Mouse (Mus musculus): ENCODE results near the gene Mrgbp. TPM values are rescaled to one million over a fixed set of nuclear protein-coding genes. Genes with fewer than 3 reads are reported as not detected.

Gene Mrgbp
- polyA plus RNA-seq, 1 experiment from 2014 or later: 53.9 TPM

GRCm38 (mm10) chr2:180555219-180555618, 25.9 kb upstream of the Mrgbp start:
- 53% methylated on average over 3 of the region's 3 CpGs for WGBS
- H3K27me3 ChIP-seq (ENCODE audit: control insufficient read depth, insufficient read depth, low read length): no peaks in the 10 kb centered on the region
- H3K4me1 ChIP-seq (ENCODE audit: control insufficient read depth, insufficient read depth, low read length): no peaks in the 10 kb centered on the region
- no peak overlapping the region for H3K9ac ChIP-seq (ENCODE audit: low read depth, low read length)
- no peaks in the 10 kb centered on the region for H3K9me3 ChIP-seq (ENCODE audit: control insufficient read depth, low read length)
- no peak for ATAC-seq (ENCODE audit: low FRiP score, low TSS enrichment)
- no peak overlapping the region for H3K27ac ChIP-seq (ENCODE audit: low read depth, low read length)
- no peak overlapping the region for H3K4me3 ChIP-seq (ENCODE audit: low read length)
- H3K36me3 ChIP-seq (ENCODE audit: control insufficient read depth, insufficient read depth, low read length): no peaks in the 10 kb centered on the region
- no peak overlapping the region for H3K4me2 ChIP-seq (replicated peaks; ENCODE audit: low read depth, low read length)

GRCm38 (mm10) chr2:180556470-180556869, 24.6 kb upstream of the Mrgbp start:
- H3K36me3 ChIP-seq (ENCODE audit: control insufficient read depth, insufficient read depth, low read length): no peaks in the 10 kb centered on the region
- H3K4me2 ChIP-seq (replicated peaks; ENCODE audit: low read depth, low read length): no peak overlapping the region
- no peaks in the 10 kb centered on the region for H3K27me3 ChIP-seq (ENCODE audit: control insufficient read depth, insufficient read depth, low read length)
- H3K9me3 ChIP-seq (ENCODE audit: control insufficient read depth, low read length): no peaks in the 10 kb centered on the region
- no peak overlapping the region for H3K9ac ChIP-seq (ENCODE audit: low read depth, low read length)
- H3K4me1 ChIP-seq (ENCODE audit: control insufficient read depth, insufficient read depth, low read length): no peaks in the 10 kb centered on the region
- WGBS: 56% methylated on average over 3 of the region's 3 CpGs
- H3K4me3 ChIP-seq (ENCODE audit: low read length): no peak overlapping the region
- no peak for ATAC-seq (ENCODE audit: low FRiP score, low TSS enrichment)
- no peak overlapping the region for H3K27ac ChIP-seq (ENCODE audit: low read depth, low read length)

GRCm38 (mm10) chr2:180560245-180560644, 20.9 kb upstream of the Mrgbp start:
- no peak for ATAC-seq (ENCODE audit: low FRiP score, low TSS enrichment)
- no peak overlapping the region for H3K9ac ChIP-seq (ENCODE audit: low read depth, low read length)
- peaks cover 7% of the 10 kb centered on the region for H3K4me1 ChIP-seq (ENCODE audit: control insufficient read depth, insufficient read depth, low read length)
- H3K4me3 ChIP-seq (ENCODE audit: low read length): no peak overlapping the region
- no peak overlapping the region for H3K27ac ChIP-seq (ENCODE audit: low read depth, low read length)
- H3K27me3 ChIP-seq (ENCODE audit: control insufficient read depth, insufficient read depth, low read length): no peaks in the 10 kb centered on the region
- H3K36me3 ChIP-seq (ENCODE audit: control insufficient read depth, insufficient read depth, low read length): no peaks in the 10 kb centered on the region
- WGBS: 62% methylated on average over 5 of the region's 5 CpGs
- H3K4me2 ChIP-seq (replicated peaks; ENCODE audit: low read depth, low read length): no peak overlapping the region
- no peaks in the 10 kb centered on the region for H3K9me3 ChIP-seq (ENCODE audit: control insufficient read depth, low read length)

- H3K9ac ChIP-seq (ENCODE audit: low read depth, low read length): no peak overlapping the region
- no peak for ATAC-seq (ENCODE audit: low FRiP score, low TSS enrichment)
- no peak overlapping the region for H3K4me2 ChIP-seq (replicated peaks; ENCODE audit: low read depth, low read length)
- H3K36me3 ChIP-seq (ENCODE audit: control insufficient read depth, insufficient read depth, low read length): no peaks in the 10 kb centered on the region
- no peak overlapping the region for H3K27ac ChIP-seq (ENCODE audit: low read depth, low read length)
- WGBS: 33% methylated on average over 5 of the region's 5 CpGs
- H3K9me3 ChIP-seq (ENCODE audit: control insufficient read depth, low read length): no peaks in the 10 kb centered on the region
- peaks cover 7% of the 10 kb centered on the region for H3K4me1 ChIP-seq (ENCODE audit: control insufficient read depth, insufficient read depth, low read length)
- no peaks in the 10 kb centered on the region for H3K27me3 ChIP-seq (ENCODE audit: control insufficient read depth, insufficient read depth, low read length)
- H3K4me3 ChIP-seq (ENCODE audit: low read length): no peak overlapping the region
These were observed 19.0 kb upstream of the Mrgbp start for GRCm38 (mm10) chr2:180562146-180562545.

GRCm38 (mm10) chr2:180563296-180563695, 17.8 kb upstream of the Mrgbp start:
- no peak overlapping the region for H3K27ac ChIP-seq (ENCODE audit: low read depth, low read length)
- H3K36me3 ChIP-seq (ENCODE audit: control insufficient read depth, insufficient read depth, low read length): no peaks in the 10 kb centered on the region
- H3K9ac ChIP-seq (ENCODE audit: low read depth, low read length): no peak overlapping the region
- peaks cover 7% of the 10 kb centered on the region for H3K4me1 ChIP-seq (ENCODE audit: control insufficient read depth, insufficient read depth, low read length)
- H3K9me3 ChIP-seq (ENCODE audit: control insufficient read depth, low read length): no peaks in the 10 kb centered on the region
- 44% methylated on average over 6 of the region's 6 CpGs for WGBS
- no peaks in the 10 kb centered on the region for H3K27me3 ChIP-seq (ENCODE audit: control insufficient read depth, insufficient read depth, low read length)
- no peak overlapping the region for H3K4me2 ChIP-seq (replicated peaks; ENCODE audit: low read depth, low read length)
- ATAC-seq (ENCODE audit: low FRiP score, low TSS enrichment): no peak
- no peak overlapping the region for H3K4me3 ChIP-seq (ENCODE audit: low read length)

DNA sequence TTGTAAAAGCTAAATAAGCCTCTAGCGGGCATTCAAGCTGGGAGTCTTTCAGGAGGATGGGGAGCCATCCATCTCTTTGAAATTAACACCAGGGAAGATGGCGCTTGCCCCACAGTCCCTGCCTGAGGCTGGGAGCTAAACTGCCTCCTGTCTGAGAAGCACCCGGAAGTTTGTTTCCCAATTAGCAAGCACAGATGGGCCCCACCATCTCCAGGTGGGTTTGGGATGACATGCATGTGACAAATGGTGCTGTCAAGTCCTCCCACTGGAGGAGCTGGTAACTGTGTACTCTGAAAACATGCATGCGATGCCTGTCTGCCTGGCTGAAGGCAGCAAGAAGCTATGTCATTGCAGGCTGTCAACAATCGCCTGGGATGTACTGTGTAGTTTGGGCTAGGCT, 17.3 kb upstream of the Mrgbp start:
- 0 out of 2 replicates have a peak, but pooled peaks have one; percentile 22 for ATAC-seq (ENCODE audit: low FRiP score, low TSS enrichment)
- Histone ChIP-seq H3K36me3 (ENCODE audit: control insufficient read depth, insufficient read depth, low read length) (no peaks in the 10 kb centered on the region), H3K4me2 (replicated peaks; ENCODE audit: low read depth, low read length) (no peak overlapping the region), H3K9me3 (ENCODE audit: control insufficient read depth, low read length) (no peaks in the 10 kb centered on the region), H3K9ac (ENCODE audit: low read depth, low read length) (no peak overlapping the region), H3K27me3 (ENCODE audit: control insufficient read depth, insufficient read depth, low read length) (no peaks in the 10 kb centered on the region), H3K4me3 (ENCODE audit: low read length) (no peak overlapping the region), H3K4me1 (ENCODE audit: control insufficient read depth, insufficient read depth, low read length) (peaks cover 12% of the 10 kb centered on the region), H3K27ac (ENCODE audit: low read depth, low read length) (0 out of 2 replicates have a peak overlapping the region, but pooled peaks have one; percentile 2)
- WGBS: 13% methylated on average over 5 of the region's 5 CpGs

DNA sequence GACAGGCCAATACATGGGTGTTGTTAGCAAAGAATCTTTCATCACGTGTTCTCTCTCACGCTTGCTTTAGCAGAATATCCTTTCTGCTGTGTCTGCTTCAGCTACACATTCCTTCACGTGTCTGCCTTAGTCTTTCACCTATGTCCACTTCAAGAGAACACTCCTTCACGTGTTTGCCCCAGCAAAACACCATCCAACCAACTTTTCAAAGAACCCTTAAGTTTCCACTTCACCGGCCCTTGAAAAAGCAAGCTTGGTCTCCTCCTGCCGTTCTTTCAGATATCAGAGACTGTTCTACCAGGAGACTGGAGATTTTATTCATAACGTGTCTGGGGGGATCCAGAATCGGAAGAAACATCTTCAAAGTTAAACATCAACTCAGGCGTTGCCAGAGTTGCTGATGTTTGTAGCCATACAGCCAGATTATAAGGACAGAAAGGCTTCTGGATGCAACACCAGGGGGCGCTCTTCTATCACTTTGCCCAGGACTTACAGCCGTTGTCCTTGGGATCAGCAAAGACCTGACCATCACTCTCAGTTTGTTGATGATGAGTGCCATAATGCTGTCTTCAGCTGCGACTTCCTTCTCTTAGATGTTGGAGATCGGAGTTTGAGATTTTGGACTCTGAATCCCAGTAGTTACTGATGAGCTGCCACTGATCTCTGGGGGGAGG, 14.7 kb upstream of the Mrgbp start:
- no peak overlapping the region; the same call in 1 of the 2 replicates for H3K9ac ChIP-seq (ENCODE audit: low read depth, low read length)
- H3K36me3 ChIP-seq (ENCODE audit: control insufficient read depth, insufficient read depth, low read length): no peaks in the 10 kb centered on the region
- no peak overlapping the region for H3K4me3 ChIP-seq (ENCODE audit: low read length)
- no peak overlapping the region for H3K27ac ChIP-seq (ENCODE audit: low read depth, low read length)
- WGBS: 43% methylated on average over 13 of the region's 13 CpGs
- H3K27me3 ChIP-seq (ENCODE audit: control insufficient read depth, insufficient read depth, low read length): no peaks in the 10 kb centered on the region
- no peaks in the 10 kb centered on the region for H3K9me3 ChIP-seq (ENCODE audit: control insufficient read depth, low read length)
- no peak for ATAC-seq (ENCODE audit: low FRiP score, low TSS enrichment)
- H3K4me2 ChIP-seq (replicated peaks; ENCODE audit: low read depth, low read length): no peak overlapping the region
- peaks cover 15% of the 10 kb centered on the region for H3K4me1 ChIP-seq (ENCODE audit: control insufficient read depth, insufficient read depth, low read length)

GRCm38 (mm10) chr2:180569028-180569643, 12.0 kb upstream of the Mrgbp start:
- 22% methylated on average over 3 of the region's 3 CpGs for WGBS
- ATAC-seq (ENCODE audit: low FRiP score, low TSS enrichment): peak; percentile 70
- Histone ChIP-seq H3K4me2 (replicated peaks; ENCODE audit: low read depth, low read length) (no peak overlapping the region), H3K4me1 (ENCODE audit: control insufficient read depth, insufficient read depth, low read length) (peaks cover 12% of the 10 kb centered on the region), H3K9me3 (ENCODE audit: control insufficient read depth, low read length) (no peaks in the 10 kb centered on the region), H3K27ac (ENCODE audit: low read depth, low read length) (peak overlapping the region; percentile 77), H3K27me3 (ENCODE audit: control insufficient read depth, insufficient read depth, low read length) (no peaks in the 10 kb centered on the region), H3K4me3 (ENCODE audit: low read length) (no peak overlapping the region), H3K9ac (ENCODE audit: low read depth, low read length) (no peak overlapping the region), H3K36me3 (ENCODE audit: control insufficient read depth, insufficient read depth, low read length) (no peaks in the 10 kb centered on the region)

- Histone ChIP-seq H3K27me3 (ENCODE audit: control insufficient read depth, insufficient read depth, low read length) (no peaks in the 10 kb centered on the region), H3K4me2 (replicated peaks; ENCODE audit: low read depth, low read length) (no peak overlapping the region), H3K36me3 (ENCODE audit: control insufficient read depth, insufficient read depth, low read length) (no peaks in the 10 kb centered on the region), H3K9ac (ENCODE audit: low read depth, low read length) (no peak overlapping the region; the same call in 1 of the 2 replicates), H3K4me1 (ENCODE audit: control insufficient read depth, insufficient read depth, low read length) (no peaks in the 10 kb centered on the region), H3K9me3 (ENCODE audit: control insufficient read depth, low read length) (no peaks in the 10 kb centered on the region), H3K4me3 (ENCODE audit: low read length) (no peak overlapping the region), H3K27ac (ENCODE audit: low read depth, low read length) (peak overlapping the region; percentile 56; the same call in 1 of the 2 replicates)
- ATAC-seq (ENCODE audit: low FRiP score, low TSS enrichment): no peak
- WGBS: 47% methylated on average over 4 of the region's 4 CpGs
These were observed 4.6 kb upstream of the Mrgbp start for GRCm38 (mm10) chr2:180576482-180576881.

Data from kidney, embryonic 14.5 days (tissue).